Mouse (Mus musculus) hindbrain, embryonic 11.5 days (tissue): ENCODE data around the gene Acta2. TPM values are rescaled to one million over a fixed set of nuclear protein-coding genes. Genes with fewer than 3 reads are reported as not detected.

Experiments
- ATAC-seq: fragments of 200-750 bp; cut with Nextera tagmentation; 2 replicates; pipeline ENCODE4 v1.8.0; 2017; ENCODE audit warnings: mild to moderate bottlenecking, moderate TSS enrichment, moderate library complexity; ENCODE audit not compliant: low FRiP score
- DNase-seq: peaks from one replicate; pipeline ENCODE4 v3.0.0-alpha.2; 2015; ENCODE audit warnings: low spot score
- H3K27ac ChIP-seq: fragments of 300-500 bp; sonication (generic); 2 replicates; pipeline ENCODE4 v1.5.1; 2014; ENCODE audit warnings: mild to moderate bottlenecking, low read depth, low read length
- H3K27me3 ChIP-seq: fragments of 300-500 bp; sonication (generic); 2 replicates; pipeline ENCODE4 v1.6.1; 2014; ENCODE audit warnings: mild to moderate bottlenecking, low read length, moderate library complexity, mixed read lengths; ENCODE audit not compliant: control insufficient read depth, insufficient read depth
- H3K36me3 ChIP-seq: fragments of 300-500 bp; sonication (generic); 2 replicates; pipeline ENCODE4 v1.6.1; 2014; ENCODE audit warnings: mild to moderate bottlenecking, low read length, moderate library complexity, mixed read lengths; ENCODE audit not compliant: control insufficient read depth, insufficient read depth
- H3K4me1 ChIP-seq: fragments of 300-500 bp; sonication (generic); replicated peaks from 2 replicates; pipeline ENCODE4 v1.6.1; 2014; ENCODE audit warnings: low read length, mixed read lengths; ENCODE audit not compliant: control insufficient read depth, insufficient read depth
- H3K4me2 ChIP-seq: fragments of 300-500 bp; sonication (generic); replicated peaks from 2 replicates; pipeline ENCODE4 v1.6.1; 2014; ENCODE audit warnings: mild to moderate bottlenecking, low read depth, low read length
- H3K4me3 ChIP-seq: fragments of 300-500 bp; sonication (generic); 2 replicates; pipeline ENCODE4 v1.5.1; 2014; ENCODE audit warnings: low read depth, low read length
- H3K9ac ChIP-seq: fragments of 300-500 bp; sonication (generic); 2 replicates; pipeline ENCODE4 v1.6.1; 2014; ENCODE audit warnings: low read depth, low read length
- H3K9me3 ChIP-seq: fragments of 300-500 bp; sonication (generic); 2 replicates; pipeline ENCODE4 v1.6.1; 2016; ENCODE audit warnings: low read length; ENCODE audit not compliant: control insufficient read depth
- WGBS: fragments of 180-500 bp; shearing (Covaris S2); extraction: QIAGEN DNeasy Blood & Tissue Kit; methylation state at CpG from one replicate; pipeline ENCODE4 v1.1.7; 2014; 5-methylcytosine and 5-hydroxymethylcytosine counted together
- polyA plus RNA-seq: library from polyadenylated mRNA; unstranded; fragments of >200 nt; fragmentation: Nextera tagmentation; extraction: Ambion mirVana; gene quantifications from 2 replicates; pipeline ENCODE4 v1.2.1, GENCODE M21; 2014

Gene Acta2
- polyA plus RNA-seq, 1 experiment from 2014 or later: 36.8 TPM

DNA sequence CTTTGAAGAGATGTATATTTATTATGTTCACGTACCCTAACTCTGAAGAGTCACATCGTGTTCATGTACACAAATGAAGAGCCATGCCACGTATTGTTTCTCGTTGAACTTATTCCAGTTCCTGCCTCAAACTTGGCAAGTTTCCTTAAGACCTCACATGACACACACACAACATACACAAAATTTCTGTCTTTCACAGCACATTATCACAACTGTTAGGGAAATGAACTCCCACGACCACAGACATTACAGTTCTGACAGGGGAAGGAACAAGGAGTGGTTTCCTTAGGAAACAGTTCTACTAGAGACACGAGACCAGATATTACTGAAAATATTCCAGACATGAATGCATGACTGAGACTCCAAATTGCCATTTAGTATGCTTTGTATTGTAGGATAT, 28.2 kb upstream of the Acta2 start:
- H3K27me3 ChIP-seq: no peaks in the 10 kb centered on the region
- DNase-seq (no peak), ATAC-seq (no peak)
- H3K9me3 ChIP-seq: no peaks in the 10 kb centered on the region
- H3K4me2 ChIP-seq: no peak overlapping the region
- WGBS: 90% methylated on average over 6 of the region's 6 CpGs
- no peak overlapping the region for H3K9ac ChIP-seq
- H3K27ac ChIP-seq: no peak overlapping the region
- no peaks in the 10 kb centered on the region for H3K36me3 ChIP-seq
- no peak overlapping the region for H3K4me3 ChIP-seq
- H3K4me1 ChIP-seq: no peaks in the 10 kb centered on the region

DNA sequence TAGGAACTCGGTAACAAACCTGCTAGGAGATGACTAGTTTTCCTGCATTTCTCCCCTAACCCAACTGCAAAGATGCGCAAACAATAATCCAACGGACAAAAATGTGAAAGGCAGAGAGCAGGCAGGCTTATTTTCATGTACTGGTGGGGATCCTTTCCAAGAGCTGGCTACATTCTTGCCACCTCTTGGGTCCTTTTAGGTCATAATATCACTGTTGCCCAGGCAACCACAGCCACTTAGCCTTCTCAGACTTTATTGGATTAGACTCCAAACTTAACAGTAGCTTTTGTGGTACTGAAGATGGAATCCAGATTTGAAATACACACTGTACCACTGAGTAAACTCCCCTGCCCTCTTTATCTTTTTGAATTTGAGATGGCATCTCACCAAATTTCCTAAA, 22.7 kb upstream of the Acta2 start:
- H3K36me3 ChIP-seq: no peaks in the 10 kb centered on the region
- H3K9me3 ChIP-seq: no peaks in the 10 kb centered on the region
- H3K4me3 ChIP-seq: no peak overlapping the region
- DNase-seq (no peak), ATAC-seq (no peak)
- H3K27ac ChIP-seq: no peak overlapping the region
- no peaks in the 10 kb centered on the region for H3K27me3 ChIP-seq
- no peak overlapping the region for H3K4me2 ChIP-seq
- WGBS: 85% methylated on average over 3 of the region's 3 CpGs
- H3K4me1 ChIP-seq: no peaks in the 10 kb centered on the region
- no peak overlapping the region for H3K9ac ChIP-seq

DNA sequence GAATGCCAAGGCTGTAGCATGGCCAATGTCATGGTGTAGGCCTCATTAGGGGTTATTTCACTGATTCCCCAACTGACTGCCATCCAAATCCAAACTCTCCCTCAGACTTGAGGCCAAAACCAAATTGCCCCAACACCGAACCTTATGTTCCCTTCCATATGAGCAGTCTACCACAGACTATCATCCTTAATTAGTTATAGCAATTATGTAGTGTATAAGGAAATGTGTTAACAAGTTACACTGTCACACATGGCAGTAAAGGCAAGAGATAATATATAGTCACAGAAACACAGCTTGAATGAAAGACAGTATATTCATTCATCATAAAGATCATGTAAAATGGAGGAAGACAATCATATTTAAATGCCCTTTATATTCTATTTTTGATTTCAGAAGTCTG, 17.7 kb upstream of the Acta2 start:
- Histone ChIP-seq H3K9me3 (no peaks in the 10 kb centered on the region), H3K27me3 (no peaks in the 10 kb centered on the region), H3K9ac (no peak overlapping the region), H3K4me1 (no peaks in the 10 kb centered on the region), H3K4me3 (no peak overlapping the region), H3K36me3 (no peaks in the 10 kb centered on the region), H3K4me2 (no peak overlapping the region), H3K27ac (no peak overlapping the region)
- ATAC-seq: no peak
- no peak for DNase-seq
- WGBS: 100% methylated on average over 1 of the region's 1 CpGs

- Histone ChIP-seq H3K9me3 (no peaks in the 10 kb centered on the region), H3K4me3 (no peak overlapping the region), H3K27ac (no peak overlapping the region), H3K4me1 (no peaks in the 10 kb centered on the region), H3K4me2 (no peak overlapping the region), H3K36me3 (no peaks in the 10 kb centered on the region), H3K27me3 (no peaks in the 10 kb centered on the region), H3K9ac (no peak overlapping the region)
- WGBS: 97% methylated on average over 13 of the region's 13 CpGs
- ATAC-seq (no peak), DNase-seq (no peak)
Measured at GRCm38 (mm10) chr19:34270824-34271464, 15.6 kb upstream of the Acta2 start.

DNA sequence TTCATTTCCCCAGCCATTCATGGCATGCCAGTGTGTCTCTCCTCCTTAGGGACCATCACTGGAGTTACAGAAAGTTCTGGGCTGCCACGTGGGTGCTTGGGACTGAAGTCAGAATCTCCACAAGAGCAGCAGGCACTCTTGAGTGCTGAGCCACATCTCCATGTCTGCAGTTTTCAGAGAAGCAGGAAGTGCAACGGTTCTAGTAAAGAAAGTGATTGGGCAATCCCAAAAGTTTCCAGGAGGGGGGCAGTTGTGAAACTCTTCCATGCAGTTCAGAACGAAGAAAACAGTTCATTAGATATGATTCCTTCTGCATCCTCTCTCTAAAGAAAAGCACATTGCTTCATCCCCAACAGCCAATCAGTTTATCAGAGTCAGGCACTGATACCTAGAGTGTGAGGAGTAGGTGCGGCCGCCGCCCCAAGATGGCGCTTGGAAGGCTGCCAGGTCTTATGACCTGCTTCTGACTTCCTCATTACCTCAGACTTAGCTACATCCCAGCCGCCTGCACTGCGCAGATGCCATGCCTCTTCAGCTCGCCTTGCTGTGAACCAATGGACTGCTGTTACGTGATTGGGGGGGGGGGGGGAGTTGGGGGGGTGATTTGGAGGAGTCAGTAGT, 14.8 kb upstream of the Acta2 start:
- Histone ChIP-seq H3K9ac (no peak overlapping the region), H3K27ac (no peak overlapping the region), H3K36me3 (no peaks in the 10 kb centered on the region), H3K4me3 (no peak overlapping the region), H3K9me3 (no peaks in the 10 kb centered on the region), H3K4me1 (no peaks in the 10 kb centered on the region), H3K27me3 (no peaks in the 10 kb centered on the region), H3K4me2 (no peak overlapping the region)
- 90% methylated on average over 11 of the region's 11 CpGs for WGBS
- ATAC-seq (no peak), DNase-seq (no peak)

DNA sequence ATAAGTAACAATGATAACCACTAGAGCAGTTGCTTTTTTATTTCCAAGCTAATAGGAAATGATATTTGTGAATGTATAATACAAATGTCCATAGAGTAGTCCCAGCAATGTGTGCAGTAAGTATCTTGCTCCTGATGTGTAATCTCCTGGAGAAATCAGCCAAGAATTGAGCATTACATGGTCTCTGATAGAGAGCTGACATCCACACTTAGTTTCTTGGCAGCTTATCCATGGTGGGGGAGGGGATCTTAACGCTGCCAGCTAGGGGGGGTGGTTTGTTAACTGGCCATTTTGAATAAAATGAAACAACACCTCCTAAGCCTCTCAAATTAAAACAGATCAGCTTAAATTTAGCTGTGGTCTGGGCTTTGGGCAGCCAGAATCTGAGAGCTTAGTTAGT, 13.6 kb upstream of the Acta2 start:
- no peak overlapping the region for H3K27ac ChIP-seq
- no peaks in the 10 kb centered on the region for H3K36me3 ChIP-seq
- H3K4me1 ChIP-seq: no peaks in the 10 kb centered on the region
- H3K4me2 ChIP-seq: no peak overlapping the region
- no peak overlapping the region for H3K4me3 ChIP-seq
- H3K9me3 ChIP-seq: no peaks in the 10 kb centered on the region
- H3K9ac ChIP-seq: no peak overlapping the region
- WGBS: 59% methylated on average over 1 of the region's 1 CpGs
- no peak for DNase-seq
- H3K27me3 ChIP-seq: no peaks in the 10 kb centered on the region
- no peak for ATAC-seq

- Histone ChIP-seq H3K9me3 (no peaks in the 10 kb centered on the region), H3K9ac (no peak overlapping the region), H3K4me3 (no peak overlapping the region), H3K4me2 (no peak overlapping the region), H3K36me3 (no peaks in the 10 kb centered on the region), H3K27ac (no peak overlapping the region), H3K4me1 (no peaks in the 10 kb centered on the region), H3K27me3 (no peaks in the 10 kb centered on the region)
- DNase-seq (no peak), ATAC-seq (no peak)
- WGBS: 74% methylated on average over 5 of the region's 5 CpGs
Measured at GRCm38 (mm10) chr19:34265604-34266193, 10.3 kb upstream of the Acta2 start.

- no peak overlapping the region for H3K9ac ChIP-seq
- H3K4me2 ChIP-seq: no peak overlapping the region
- no peaks in the 10 kb centered on the region for H3K4me1 ChIP-seq
- H3K36me3 ChIP-seq: no peaks in the 10 kb centered on the region
- no peaks in the 10 kb centered on the region for H3K27me3 ChIP-seq
- no peak overlapping the region for H3K27ac ChIP-seq
- H3K4me3 ChIP-seq: no peak overlapping the region
- 88% methylated on average over 2 of the region's 2 CpGs for WGBS
- DNase-seq (no peak), ATAC-seq (no peak)
- no peaks in the 10 kb centered on the region for H3K9me3 ChIP-seq
Measured at GRCm38 (mm10) chr19:34262273-34262974, 7.0 kb upstream of the Acta2 start.
